Mouse (Mus musculus): ENCODE measurements around the gene Med17. TPM values are rescaled to one million over a fixed set of nuclear protein-coding genes. Genes with fewer than 3 reads are reported as not detected.
A peak's percentile ranks its signal among the peaks of the same experiment; 100 is the strongest.

Med17 gene
- polyA plus RNA-seq, 1 experiment, result 17.3 TPM

- H3K36me3 ChIP-seq (ENCODE audit: control insufficient read depth, insufficient read depth, low read length), result no peaks in the 10 kb centered on the region
- H3K27me3 ChIP-seq (ENCODE audit: control insufficient read depth, insufficient read depth, low read length), result no peaks in the 10 kb centered on the region
- H3K4me3 ChIP-seq (ENCODE audit: control insufficient read depth, low read depth, low read length), result no peak overlapping the region
- H3K27ac ChIP-seq (ENCODE audit: control insufficient read depth, insufficient read depth, low read depth, low read length), result no peak overlapping the region
- TF ChIP-seq CTCF (IDR thresholded peaks at IDR 0.05; ENCODE audit: control insufficient read depth, insufficient read depth, insufficient replicate concordance, low read depth, low read length) (no peak), POLR2A (IDR thresholded peaks at IDR 0.05; ENCODE audit: control insufficient read depth, low read depth, low read length) (no peak)
- peaks cover 12% of the 10 kb centered on the region for H3K4me1 ChIP-seq (ENCODE audit: control insufficient read depth, insufficient read depth, low read length)
These were observed 42.0 kb downstream of the Med17 start for GRCm38 (mm10) chr9:15237516-15238296.

DNA sequence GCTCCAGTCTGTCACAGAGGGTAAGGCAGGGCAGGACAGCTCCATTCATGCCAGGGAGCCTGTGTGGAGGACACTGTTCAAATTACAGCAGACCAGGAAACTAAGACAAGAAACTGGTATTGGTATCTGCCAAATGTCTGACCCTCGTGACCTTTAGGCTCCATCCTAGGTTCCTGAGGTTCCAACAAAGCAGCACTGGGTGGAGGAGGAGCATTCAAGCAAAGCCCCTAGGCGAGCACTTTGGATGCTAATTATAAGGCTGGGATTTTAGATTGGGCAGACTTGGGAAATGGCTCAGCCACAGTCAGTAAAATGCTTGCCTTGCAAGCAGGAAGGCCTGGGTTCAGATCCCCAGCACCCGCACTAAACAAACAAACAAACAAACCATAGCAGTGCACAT lies 43.7 kb downstream of the Med17 start:
- H3K27ac ChIP-seq (ENCODE audit: control insufficient read depth, insufficient read depth, low read depth, low read length), result no peak overlapping the region
- TF ChIP-seq CTCF (IDR thresholded peaks at IDR 0.05; ENCODE audit: control insufficient read depth, insufficient read depth, insufficient replicate concordance, low read depth, low read length), result no peak
- no peak for TF ChIP-seq POLR2A (IDR thresholded peaks at IDR 0.05; ENCODE audit: control insufficient read depth, low read depth, low read length)
- no peaks in the 10 kb centered on the region for H3K36me3 ChIP-seq (ENCODE audit: control insufficient read depth, insufficient read depth, low read length)
- H3K27me3 ChIP-seq (ENCODE audit: control insufficient read depth, insufficient read depth, low read length), result no peaks in the 10 kb centered on the region
- no peak overlapping the region for H3K4me3 ChIP-seq (ENCODE audit: control insufficient read depth, low read depth, low read length)
- peaks cover 12% of the 10 kb centered on the region for H3K4me1 ChIP-seq (ENCODE audit: control insufficient read depth, insufficient read depth, low read length)

- H3K36me3 ChIP-seq (ENCODE audit: control insufficient read depth, insufficient read depth, low read length), result no peaks in the 10 kb centered on the region
- H3K27me3 ChIP-seq (ENCODE audit: control insufficient read depth, insufficient read depth, low read length), result no peaks in the 10 kb centered on the region
- no peak overlapping the region for H3K4me3 ChIP-seq (ENCODE audit: control insufficient read depth, low read depth, low read length)
- TF ChIP-seq POLR2A (IDR thresholded peaks at IDR 0.05; ENCODE audit: control insufficient read depth, low read depth, low read length) (no peak), CTCF (IDR thresholded peaks at IDR 0.05; ENCODE audit: control insufficient read depth, insufficient read depth, insufficient replicate concordance, low read depth, low read length) (no peak)
- H3K27ac ChIP-seq (ENCODE audit: control insufficient read depth, insufficient read depth, low read depth, low read length), result no peak overlapping the region
- H3K4me1 ChIP-seq (ENCODE audit: control insufficient read depth, insufficient read depth, low read length), result peaks cover 3% of the 10 kb centered on the region
These were observed 46.1 kb downstream of the Med17 start for GRCm38 (mm10) chr9:15233604-15234003.

DNA sequence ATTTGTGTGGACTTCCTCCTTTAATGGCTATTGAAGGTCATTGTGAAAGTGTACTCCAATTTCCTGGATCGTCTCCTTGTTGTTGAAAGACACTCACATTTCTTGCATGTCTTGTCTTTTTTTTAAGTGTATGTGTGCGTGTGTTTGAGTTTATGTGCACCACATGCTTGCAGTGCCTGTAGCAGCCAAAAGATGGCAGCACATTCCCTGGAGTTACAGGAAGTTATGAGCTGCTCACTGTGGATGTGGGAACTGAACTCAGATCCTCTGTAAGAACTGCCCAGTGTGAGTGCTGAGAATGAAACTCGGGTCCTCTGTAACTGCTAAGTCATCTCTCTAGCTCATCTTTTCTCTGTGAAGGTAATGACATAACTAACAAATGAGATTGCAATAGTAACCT lies 47.3 kb downstream of the Med17 start:
- Histone ChIP-seq H3K36me3 (ENCODE audit: control insufficient read depth, insufficient read depth, low read length) (no peaks in the 10 kb centered on the region), H3K4me1 (ENCODE audit: control insufficient read depth, insufficient read depth, low read length) (no peaks in the 10 kb centered on the region), H3K27ac (ENCODE audit: control insufficient read depth, insufficient read depth, low read depth, low read length) (no peak overlapping the region), H3K27me3 (ENCODE audit: control insufficient read depth, insufficient read depth, low read length) (no peaks in the 10 kb centered on the region), H3K4me3 (ENCODE audit: control insufficient read depth, low read depth, low read length) (no peak overlapping the region)
- TF ChIP-seq CTCF (IDR thresholded peaks at IDR 0.05; ENCODE audit: control insufficient read depth, insufficient read depth, insufficient replicate concordance, low read depth, low read length) (peak; percentile 6; the same call in 1 of the 2 replicates), POLR2A (IDR thresholded peaks at IDR 0.05; ENCODE audit: control insufficient read depth, low read depth, low read length) (no peak)

- H3K27ac ChIP-seq (ENCODE audit: control insufficient read depth, insufficient read depth, low read depth, low read length), result no peak overlapping the region
- TF ChIP-seq POLR2A (IDR thresholded peaks at IDR 0.05; ENCODE audit: control insufficient read depth, low read depth, low read length) (no peak), CTCF (IDR thresholded peaks at IDR 0.05; ENCODE audit: control insufficient read depth, insufficient read depth, insufficient replicate concordance, low read depth, low read length) (no peak)
- H3K4me1 ChIP-seq (ENCODE audit: control insufficient read depth, insufficient read depth, low read length), result no peaks in the 10 kb centered on the region
- H3K36me3 ChIP-seq (ENCODE audit: control insufficient read depth, insufficient read depth, low read length), result no peaks in the 10 kb centered on the region
- H3K4me3 ChIP-seq (ENCODE audit: control insufficient read depth, low read depth, low read length), result no peak overlapping the region
- H3K27me3 ChIP-seq (ENCODE audit: control insufficient read depth, insufficient read depth, low read length), result no peaks in the 10 kb centered on the region
These were observed 54.8 kb downstream of the Med17 start for GRCm38 (mm10) chr9:15224912-15225311.

- Histone ChIP-seq H3K4me1 (ENCODE audit: control insufficient read depth, insufficient read depth, low read length) (no peaks in the 10 kb centered on the region), H3K27ac (ENCODE audit: control insufficient read depth, insufficient read depth, low read depth, low read length) (no peak overlapping the region), H3K36me3 (ENCODE audit: control insufficient read depth, insufficient read depth, low read length) (no peaks in the 10 kb centered on the region), H3K27me3 (ENCODE audit: control insufficient read depth, insufficient read depth, low read length) (no peaks in the 10 kb centered on the region), H3K4me3 (ENCODE audit: control insufficient read depth, low read depth, low read length) (no peak overlapping the region)
- no peak for TF ChIP-seq CTCF (IDR thresholded peaks at IDR 0.05; ENCODE audit: control insufficient read depth, insufficient read depth, insufficient replicate concordance, low read depth, low read length)
- TF ChIP-seq POLR2A (IDR thresholded peaks at IDR 0.05; ENCODE audit: control insufficient read depth, low read depth, low read length), result no peak
These were observed 66.0 kb downstream of the Med17 start for GRCm38 (mm10) chr9:15213695-15214094.

DNA sequence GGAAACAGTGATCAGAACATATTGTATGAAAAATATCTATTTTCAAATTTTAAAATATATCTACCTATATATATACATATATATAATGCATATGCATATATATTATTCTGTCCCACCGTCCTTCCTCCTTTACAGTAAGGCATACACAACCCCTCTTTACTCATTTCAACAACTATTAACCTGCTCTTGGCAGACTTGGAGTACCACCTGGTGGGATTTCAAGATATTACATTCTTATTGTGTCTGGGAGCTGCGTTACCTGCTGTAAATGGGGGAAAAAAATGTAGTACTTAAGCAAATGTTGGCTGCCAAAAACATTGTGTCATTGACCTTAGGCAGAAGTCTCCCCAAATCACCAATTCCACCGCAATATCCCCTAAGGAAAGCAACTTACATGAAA lies 67.9 kb downstream of the Med17 start:
- Histone ChIP-seq H3K27ac (ENCODE audit: control insufficient read depth, insufficient read depth, low read depth, low read length) (no peak overlapping the region), H3K4me1 (ENCODE audit: control insufficient read depth, insufficient read depth, low read length) (no peaks in the 10 kb centered on the region), H3K36me3 (ENCODE audit: control insufficient read depth, insufficient read depth, low read length) (no peaks in the 10 kb centered on the region), H3K27me3 (ENCODE audit: control insufficient read depth, insufficient read depth, low read length) (no peaks in the 10 kb centered on the region), H3K4me3 (ENCODE audit: control insufficient read depth, low read depth, low read length) (no peak overlapping the region)
- TF ChIP-seq CTCF (IDR thresholded peaks at IDR 0.05; ENCODE audit: control insufficient read depth, insufficient read depth, insufficient replicate concordance, low read depth, low read length), result no peak
- no peak for TF ChIP-seq POLR2A (IDR thresholded peaks at IDR 0.05; ENCODE audit: control insufficient read depth, low read depth, low read length)

Other genes with a start within 250 kb of the Med17 start
- 2.4 and 2.5 TPM in 2 replicates for gene Panx1, start 234.5 kb downstream of the Med17 start, polyA plus RNA-seq (2012; rRNA removed)
- gene Hephl1, start 167.8 kb downstream of the Med17 start, polyA plus RNA-seq (2012; rRNA removed), result 0.16 and 0.31 TPM in 2 replicates
- gene Vstm5, start 40.9 kb downstream of the Med17 start, polyA plus RNA-seq (2012; rRNA removed), result 0.40 and 0.43 TPM in 2 replicates
- gene Taf1d, start 26.3 kb upstream of the Med17 start, polyA plus RNA-seq (2012; rRNA removed), result 15.1 and 16.8 TPM in 2 replicates
- gene 4931406C07Rik, start 26.5 kb upstream of the Med17 start, polyA plus RNA-seq (2012; rRNA removed), result 13.4 and 17.7 TPM in 2 replicates
- gene Cep295, start 77.9 kb upstream of the Med17 start, polyA plus RNA-seq (2012; rRNA removed), result 17.4 and 20.8 TPM in 2 replicates
- 37.9 and 47.2 TPM in 2 replicates for gene Smco4, start 213.5 kb upstream of the Med17 start, polyA plus RNA-seq (2012; rRNA removed)

All from testis, adult 2 months (tissue).